Mouse (Mus musculus) heart, adult 18-20 months (tissue): ENCODE data around the gene Ccdc69. TPM values are rescaled to one million over a fixed set of nuclear protein-coding genes. Genes with fewer than 3 reads are reported as not detected.
A peak's percentile ranks its signal among the peaks of the same experiment; 100 is the strongest.
"Not testable (repeated sequence)": the region's sequence is repeated elsewhere in the genome, so short reads cannot be mapped to it uniquely, and the experiment has no call there.

Source experiments
- DNase-seq, 2 experiments: peaks; one replicate each; pipeline ENCODE4 v3.0.0; 2021 to 2022; ENCODE audit warnings: mixed read lengths in 1 of 2
- long read RNA-seq, 2 experiments: library from polyadenylated mRNA; stranded (forward); transcript quantifications; one replicate each; pipeline ENCODE4 v2.0.0; 2021
- total RNA-seq, 2 experiments: library from RNA; stranded (reverse); gene quantifications; 2 replicates each; pipeline ENCODE4 v1.2.3; 2021

Ccdc69 gene
- 1 to 10 TPM; 5.3 to 8.3 TPM for total RNA-seq
- long read RNA-seq, experiment 1, transcript Ccdc69-201 (7 exons, 1,402 nt): major isoform, 7 of 7 reads
- long read RNA-seq, experiment 1, partial matches to known transcripts: 0 of 7 reads
- long read RNA-seq, experiment 1, other reads (novel, unspliced or antisense): 0 of 7 reads
- long read RNA-seq, experiment 2, partial matches to known transcripts: 1 of 5 reads
- long read RNA-seq, experiment 2, other reads (novel, unspliced or antisense): 1 of 5 reads

- peak; percentile 80 to 87 for DNase-seq
Observed at GRCm38 (mm10) chr11:55077331-55078231, at the start of gene Ccdc69. TSS of gene Ccdc69 (minus strand) at chr11:55078131.

- DNase-seq: no peak
Observed at GRCm38 (mm10) chr11:55126663-55127062, 48.7 kb upstream of the Ccdc69 start.

GRCm38 (mm10) chr11:55121430-55121829 lies 43.5 kb upstream of the Ccdc69 start:
- DNase-seq: no peak

- no peak for DNase-seq
Observed at GRCm38 (mm10) chr11:55120821-55121271, 42.9 kb upstream of the Ccdc69 start.

GRCm38 (mm10) chr11:55120279-55120678 lies 42.3 kb upstream of the Ccdc69 start:
- no peak for DNase-seq

GRCm38 (mm10) chr11:55117031-55117430 lies 39.1 kb upstream of the Ccdc69 start:
- DNase-seq: no peak

GRCm38 (mm10) chr11:55116004-55116403 lies 38.1 kb upstream of the Ccdc69 start:
- no peak for DNase-seq

GRCm38 (mm10) chr11:55114291-55114690 lies 36.4 kb upstream of the Ccdc69 start:
- DNase-seq: no peak

- not testable (repeated sequence) for DNase-seq
Observed at GRCm38 (mm10) chr11:55113861-55114250, 35.9 kb upstream of the Ccdc69 start.

GRCm38 (mm10) chr11:55113209-55113860 lies 35.4 kb upstream of the Ccdc69 start:
- peak; percentile 28 to 66 for DNase-seq

- no peak for DNase-seq
Observed at GRCm38 (mm10) chr11:55110566-55111169, 32.7 kb upstream of the Ccdc69 start.

- DNase-seq: no peak
Observed at GRCm38 (mm10) chr11:55109521-55110300, 31.8 kb upstream of the Ccdc69 start.

- DNase-seq: no peak
Observed at GRCm38 (mm10) chr11:55106636-55107035, 28.7 kb upstream of the Ccdc69 start.

GRCm38 (mm10) chr11:55105389-55105788 lies 27.5 kb upstream of the Ccdc69 start:
- no peak for DNase-seq

GRCm38 (mm10) chr11:55103229-55103628 lies 25.3 kb upstream of the Ccdc69 start:
- DNase-seq: no peak

- DNase-seq: no peak
Observed at GRCm38 (mm10) chr11:55102015-55102414, 24.1 kb upstream of the Ccdc69 start.

GRCm38 (mm10) chr11:55099868-55100267 lies 21.9 kb upstream of the Ccdc69 start:
- DNase-seq: no peak

- no peak for DNase-seq
Observed at GRCm38 (mm10) chr11:55099019-55099771, 21.3 kb upstream of the Ccdc69 start.

GRCm38 (mm10) chr11:55098189-55098915 lies 20.4 kb upstream of the Ccdc69 start:
- no peak for DNase-seq
